Mouse (Mus musculus) hindbrain, embryonic 14.5 days (tissue): ENCODE data around the gene Il4i1. TPM values are rescaled to one million over a fixed set of nuclear protein-coding genes. Genes with fewer than 3 reads are reported as not detected.

Experiments used
- ATAC-seq: fragments of 200-750 bp; cut with Nextera tagmentation; 2 replicates; pipeline ENCODE4 v1.8.0; 2017; ENCODE audit warnings: moderate number of reproducible peaks, mild to moderate bottlenecking, moderate TSS enrichment, moderate library complexity; ENCODE audit not compliant: low FRiP score
- DNase-seq: peaks from one replicate; pipeline ENCODE4 v3.0.0-alpha.2; 2015; ENCODE audit warnings: low spot score
- H3K27ac ChIP-seq: fragments of 300-500 bp; sonication (generic); 2 replicates; pipeline ENCODE4 v1.5.1; 2014; ENCODE audit warnings: mild to moderate bottlenecking, moderate library complexity
- H3K27me3 ChIP-seq: fragments of 300-500 bp; sonication (generic); 2 replicates; pipeline ENCODE4 v1.6.1; 2014; ENCODE audit warnings: mild to moderate bottlenecking, low read length, mixed read lengths; ENCODE audit not compliant: control insufficient read depth, insufficient read depth
- H3K36me3 ChIP-seq: fragments of 300-500 bp; sonication (generic); replicated peaks from 2 replicates; pipeline ENCODE4 v1.6.1; 2014; ENCODE audit not compliant: control insufficient read depth, insufficient read depth
- H3K4me1 ChIP-seq: fragments of 300-500 bp; sonication (generic); replicated peaks from 2 replicates; pipeline ENCODE4 v1.6.1; 2014; ENCODE audit warnings: antibody characterized with exemption, low read length, mixed read lengths; ENCODE audit not compliant: control insufficient read depth, insufficient read depth
- H3K4me2 ChIP-seq: fragments of 300-500 bp; sonication (generic); replicated peaks from 2 replicates; pipeline ENCODE4 v1.6.1; 2014; ENCODE audit warnings: mild to moderate bottlenecking, moderate library complexity
- H3K4me3 ChIP-seq: fragments of 300-500 bp; sonication (generic); replicated peaks from 2 replicates; pipeline ENCODE4 v1.5.1; 2014; ENCODE audit warnings: mild to moderate bottlenecking, low read length
- H3K9ac ChIP-seq: fragments of 300-500 bp; sonication (generic); 2 replicates; pipeline ENCODE4 v1.6.1; 2014
- H3K9me3 ChIP-seq: fragments of 300-500 bp; sonication (generic); 2 replicates; pipeline ENCODE4 v1.6.1; 2016; ENCODE audit warnings: low read length; ENCODE audit not compliant: control insufficient read depth
- WGBS: fragments of 180-500 bp; shearing (Covaris S2); extraction: QIAGEN DNeasy Blood & Tissue Kit; methylation state at CpG from one replicate; pipeline ENCODE4 v1.1.7; 2014; 5-methylcytosine and 5-hydroxymethylcytosine counted together
- polyA plus RNA-seq: library from polyadenylated mRNA; unstranded; fragments of >200 nt; fragmentation: Nextera tagmentation; extraction: Ambion mirVana; gene quantifications from 2 replicates; pipeline ENCODE4 v1.2.1, GENCODE M21; 2014

Il4i1 gene
- polyA plus RNA-seq, 1 experiment from 2014 or later, result 1.3 TPM

DNA sequence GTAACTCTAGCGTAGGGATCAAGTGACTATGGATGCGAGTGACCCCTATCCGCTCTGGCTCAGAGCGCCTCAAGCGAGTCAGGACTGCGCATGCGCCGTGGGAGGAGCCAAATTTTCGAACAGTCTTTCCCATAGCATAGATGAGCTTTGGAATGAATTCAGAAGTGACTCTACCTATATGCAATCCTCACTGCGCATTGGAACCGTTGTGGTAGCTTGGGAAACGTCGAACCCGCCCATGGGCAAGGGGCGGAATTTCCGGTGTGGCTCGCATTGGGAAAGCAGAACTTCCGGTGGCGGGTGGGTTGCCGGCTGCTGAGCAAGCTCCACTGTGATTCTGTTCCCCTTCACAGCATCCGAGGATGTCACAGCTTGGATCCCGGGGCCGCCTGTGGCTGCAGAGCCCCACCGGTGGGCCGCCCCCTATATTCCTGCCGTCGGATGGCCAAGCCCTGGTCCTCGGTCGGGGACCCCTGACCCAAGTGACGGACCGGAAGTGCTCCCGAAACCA is 40.9 kb downstream of the Il4i1 start, which contains the start of gene Pnkp:
Gene Pnkp (plus strand): TSS at position 98 of the 511 bp plus-strand sequence.
- WGBS, result 1% methylated on average over 32 of the region's 32 CpGs
- H3K4me1 ChIP-seq, result peaks cover 34% of the 10 kb centered on the region
- peak within 1 kb of the TSS; percentile 90 for H3K27ac ChIP-seq
- H3K4me2 ChIP-seq, result peak within 1 kb of the TSS; percentile 95
- H3K4me3 ChIP-seq, result peak within 1 kb of the TSS; percentile 70
- peak within 1 kb of the TSS; percentile 82 for H3K9ac ChIP-seq
- H3K36me3 ChIP-seq, result peaks cover 22% of the 10 kb centered on the region
- peak; percentile 90 for DNase-seq
- no peaks in the 10 kb centered on the region for H3K9me3 ChIP-seq
- peak; percentile 44 for ATAC-seq
- no peaks in the 10 kb centered on the region for H3K27me3 ChIP-seq

DNA sequence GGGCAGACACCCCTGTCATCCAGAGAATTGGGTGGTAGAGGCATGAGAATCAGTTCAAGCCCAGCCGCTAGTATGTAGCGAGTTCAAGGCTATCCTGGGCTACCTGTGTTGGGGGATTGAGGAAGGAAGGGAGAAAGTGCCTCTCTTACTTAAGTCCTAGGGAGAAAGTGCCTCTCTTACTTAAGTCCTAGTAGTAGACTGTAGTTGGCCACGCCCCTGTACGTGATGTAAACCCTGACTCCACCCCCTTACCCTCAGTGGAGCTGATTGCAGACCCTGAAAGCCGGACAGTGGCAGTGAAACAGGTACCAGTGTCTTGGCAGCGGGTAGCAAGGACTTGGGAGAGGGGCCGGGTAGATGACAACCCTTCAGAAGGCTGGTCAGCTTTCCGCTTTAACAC is 41.7 kb downstream of the Il4i1 start:
- 30% methylated on average over 8 of the region's 8 CpGs for WGBS
- DNase-seq, result no peak
- H3K4me1 ChIP-seq, result peaks cover 34% of the 10 kb centered on the region

DNA sequence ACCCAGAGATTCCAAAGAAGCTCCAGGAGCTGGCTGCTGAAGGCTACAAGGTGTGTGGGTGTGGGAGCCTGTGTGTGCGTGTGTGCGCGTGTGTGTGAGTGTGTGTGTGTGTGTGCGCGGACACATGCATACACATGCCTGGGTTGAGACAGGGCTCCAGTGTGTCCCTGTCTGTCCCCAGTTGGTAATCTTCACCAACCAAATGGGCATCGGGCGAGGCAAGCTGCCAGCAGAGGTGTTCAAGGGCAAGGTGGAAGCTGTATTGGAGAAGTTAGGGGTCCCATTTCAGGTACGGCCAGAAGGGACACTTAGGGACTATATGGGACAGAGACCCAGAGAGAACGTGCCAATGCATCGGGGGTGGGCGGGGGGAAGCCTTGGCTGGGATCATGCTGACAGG is 43.7 kb downstream of the Il4i1 start:
- H3K4me3 ChIP-seq, result no peak overlapping the region
- no peak overlapping the region for H3K9ac ChIP-seq
- no peak overlapping the region for H3K27ac ChIP-seq
- H3K36me3 ChIP-seq, result peaks cover 40% of the 10 kb centered on the region
- no peaks in the 10 kb centered on the region for H3K9me3 ChIP-seq
- no peak overlapping the region for H3K4me2 ChIP-seq
- DNase-seq, result no peak
- 93% methylated on average over 11 of the region's 11 CpGs for whole genome bisulfite sequencing
- peaks cover 21% of the 10 kb centered on the region for H3K4me1 ChIP-seq
- ATAC-seq, result no peak
- no peaks in the 10 kb centered on the region for H3K27me3 ChIP-seq

More for the DNA sequence above, 41.7 kb downstream of the Il4i1 start:
- Histone ChIP-seq H3K27ac (peak overlapping the region; percentile 90; the same call in 1 of the 2 replicates), H3K27me3 (no peaks in the 10 kb centered on the region), H3K36me3 (peaks cover 26% of the 10 kb centered on the region), H3K4me3 (peak overlapping the region; percentile 70), H3K9ac (peak overlapping the region; percentile 82), H3K4me2 (peak overlapping the region; percentile 95), H3K9me3 (no peaks in the 10 kb centered on the region)
- no peak for ATAC-seq

DNA sequence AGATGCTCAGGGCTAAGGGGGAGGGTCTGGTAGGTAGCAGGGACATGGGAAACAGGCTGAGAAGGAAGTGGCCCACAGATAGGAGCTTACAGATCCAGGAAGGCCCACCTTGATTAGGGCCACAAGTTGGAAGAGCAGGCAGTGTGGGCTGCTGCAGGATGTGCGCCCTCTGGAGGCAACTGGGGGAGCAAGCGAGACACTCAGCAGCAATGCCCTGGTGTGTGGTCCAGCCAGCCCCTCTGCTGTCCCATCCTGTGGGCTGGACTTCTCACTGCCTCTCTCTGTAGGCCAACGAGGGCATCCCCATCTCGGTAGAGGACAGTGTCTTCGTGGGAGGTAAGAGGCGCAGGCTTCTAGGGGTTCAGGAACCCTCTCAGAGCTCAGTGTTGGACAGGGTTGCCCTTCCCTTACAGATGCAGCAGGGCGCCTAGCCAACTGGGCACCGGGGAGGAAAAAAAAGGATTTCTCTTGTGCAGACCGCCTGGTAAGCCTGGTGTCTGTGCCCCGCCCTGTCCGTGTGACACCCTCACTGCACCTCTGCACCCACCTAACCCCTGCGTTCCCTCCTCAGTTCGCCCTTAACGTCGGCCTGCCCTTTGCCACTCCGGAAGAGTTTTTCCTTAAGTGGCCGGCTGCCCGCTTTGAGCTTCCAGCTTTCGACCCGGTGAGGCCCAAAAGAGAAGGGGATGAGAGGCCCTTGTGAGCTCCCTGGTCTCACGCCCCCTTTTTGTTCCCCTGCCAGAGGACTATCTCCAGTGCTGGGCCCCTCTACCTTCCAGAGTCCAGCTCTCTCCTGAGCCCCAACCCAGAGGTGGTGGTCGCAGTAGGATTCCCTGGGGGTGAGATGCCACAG is 44.6 kb downstream of the Il4i1 start:
- no peak overlapping the region for H3K4me3 ChIP-seq
- DNase-seq (peak; percentile 76), ATAC-seq (0 out of 2 replicates have a peak, but pooled peaks have one; percentile 31)
- 58% methylated on average over 22 of the region's 22 CpGs for WGBS
- H3K9me3 ChIP-seq, result no peaks in the 10 kb centered on the region
- H3K4me1 ChIP-seq, result peaks cover 22% of the 10 kb centered on the region
- no peak overlapping the region; the same call in 1 of the 2 replicates for H3K9ac ChIP-seq
- H3K27me3 ChIP-seq, result no peaks in the 10 kb centered on the region
- peaks cover 49% of the 10 kb centered on the region for H3K36me3 ChIP-seq
- 0 out of 2 replicates have a peak overlapping the region, but pooled peaks have one; percentile 4 for H3K27ac ChIP-seq
- 0 out of 2 replicates have a peak overlapping the region, but pooled peaks have one; percentile 15 for H3K4me2 ChIP-seq

DNA sequence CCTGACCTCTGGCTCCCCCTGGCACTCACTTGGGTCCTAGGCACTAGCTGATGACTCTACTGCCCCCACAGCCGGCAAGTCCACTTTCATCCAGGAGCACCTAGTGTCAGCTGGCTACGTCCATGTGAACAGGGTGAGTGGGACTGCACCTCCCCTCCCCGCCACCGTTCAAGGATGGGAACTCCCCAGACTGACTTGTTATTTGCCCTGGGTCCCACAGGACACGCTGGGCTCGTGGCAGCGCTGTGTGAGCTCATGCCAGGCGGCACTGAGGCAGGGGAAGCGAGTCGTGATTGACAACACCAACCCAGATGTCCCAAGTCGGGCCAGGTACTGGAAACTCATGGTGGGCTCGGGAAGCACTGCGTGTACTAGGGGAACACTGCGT is 45.2 kb downstream of the Il4i1 start:
- H3K4me2 ChIP-seq, result no peak overlapping the region
- H3K27ac ChIP-seq, result no peak overlapping the region
- H3K27me3 ChIP-seq, result no peaks in the 10 kb centered on the region
- ATAC-seq (no peak), DNase-seq (no peak)
- H3K9ac ChIP-seq, result no peak overlapping the region
- H3K36me3 ChIP-seq, result peaks cover 55% of the 10 kb centered on the region
- H3K9me3 ChIP-seq, result no peaks in the 10 kb centered on the region
- H3K4me3 ChIP-seq, result no peak overlapping the region
- 74% methylated on average over 14 of the region's 14 CpGs for WGBS
- peaks cover 27% of the 10 kb centered on the region for H3K4me1 ChIP-seq

DNA sequence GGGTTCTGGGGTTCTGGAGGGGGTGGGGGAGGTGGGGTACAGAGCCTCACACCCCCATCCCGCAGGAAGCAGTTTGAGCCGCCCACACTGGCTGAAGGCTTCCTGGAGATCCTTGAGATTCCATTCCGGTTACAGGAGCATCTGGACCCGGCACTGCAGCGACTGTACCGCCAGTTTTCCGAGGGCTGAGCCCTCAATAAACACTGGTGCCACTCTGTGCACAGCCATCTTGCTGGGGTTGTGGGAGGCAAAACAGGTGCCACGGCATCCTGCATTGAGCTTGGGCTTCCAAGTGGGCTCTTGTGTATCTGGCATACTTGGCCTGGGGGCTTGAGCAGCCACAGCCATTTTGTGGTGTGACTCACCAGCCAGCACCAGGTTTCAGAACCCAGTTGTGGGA is 46.2 kb downstream of the Il4i1 start:
- DNase-seq, result no peak
- no peak overlapping the region for H3K9ac ChIP-seq
- ATAC-seq, result no peak
- no peak overlapping the region for H3K4me3 ChIP-seq
- no peak overlapping the region for H3K27ac ChIP-seq
- H3K27me3 ChIP-seq, result no peaks in the 10 kb centered on the region
- peaks cover 33% of the 10 kb centered on the region for H3K4me1 ChIP-seq
- no peaks in the 10 kb centered on the region for H3K9me3 ChIP-seq
- WGBS, result 89% methylated on average over 8 of the region's 8 CpGs
- peaks cover 61% of the 10 kb centered on the region for H3K36me3 ChIP-seq
- no peak overlapping the region for H3K4me2 ChIP-seq

DNA sequence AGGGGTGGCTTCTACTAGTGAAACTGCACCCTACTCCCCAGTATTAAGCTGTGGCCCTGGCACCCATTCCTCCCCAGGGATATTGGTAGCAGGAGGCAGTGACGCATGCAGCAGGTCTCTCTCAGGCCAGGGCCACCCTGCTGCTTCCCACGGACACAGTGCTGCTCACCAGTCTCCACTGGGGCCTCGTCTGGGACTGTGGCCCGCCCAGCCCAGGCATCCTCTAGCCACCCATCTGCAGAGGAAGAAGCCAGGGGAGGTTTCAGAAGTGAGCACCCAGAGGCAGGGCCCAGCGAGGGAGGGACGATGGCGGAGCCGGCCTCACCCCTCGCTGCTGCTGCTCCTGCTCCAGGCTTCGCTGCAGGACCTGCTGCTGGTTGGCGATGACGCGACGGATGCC is 47.0 kb downstream of the Il4i1 start:
- Histone ChIP-seq H3K4me3 (no peak overlapping the region), H3K36me3 (peaks cover 61% of the 10 kb centered on the region), H3K9me3 (no peaks in the 10 kb centered on the region), H3K27ac (no peak overlapping the region), H3K4me1 (peaks cover 33% of the 10 kb centered on the region), H3K9ac (no peak overlapping the region), H3K4me2 (no peak overlapping the region), H3K27me3 (no peaks in the 10 kb centered on the region)
- DNase-seq (no peak), ATAC-seq (no peak)
- 88% methylated on average over 14 of the region's 14 CpGs for WGBS

DNA sequence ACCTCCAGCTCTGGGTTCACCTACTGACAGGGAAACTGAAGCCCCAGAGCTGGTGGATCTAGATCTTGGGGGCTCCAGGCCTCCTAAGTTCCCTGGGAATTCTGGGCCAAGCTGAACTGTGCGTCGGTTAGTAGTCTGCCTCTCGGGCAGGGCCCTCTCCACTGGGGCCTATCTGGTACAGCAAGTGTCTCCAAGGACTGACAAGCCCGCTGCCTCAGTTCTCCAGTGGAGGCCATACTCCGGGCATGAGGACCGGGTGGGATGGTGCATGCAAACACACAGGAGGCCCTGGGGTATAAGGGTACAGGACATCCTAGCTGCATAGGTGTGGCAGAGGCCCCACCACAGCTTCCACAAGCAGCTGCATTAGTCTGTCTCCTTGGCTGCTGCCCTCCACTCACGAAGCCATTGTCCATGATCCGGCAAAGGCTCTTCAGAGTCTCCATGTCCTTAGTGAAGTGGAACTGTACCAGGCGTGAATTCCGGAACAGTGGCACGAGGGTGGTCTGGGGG is 47.9 kb downstream of the Il4i1 start:
- Histone ChIP-seq H3K9me3 (no peaks in the 10 kb centered on the region), H3K4me2 (no peak overlapping the region), H3K27ac (no peak overlapping the region), H3K27me3 (no peaks in the 10 kb centered on the region), H3K4me1 (peaks cover 30% of the 10 kb centered on the region), H3K36me3 (peaks cover 61% of the 10 kb centered on the region), H3K9ac (no peak overlapping the region), H3K4me3 (no peak overlapping the region)
- DNase-seq (no peak), ATAC-seq (no peak)
- WGBS, result 85% methylated on average over 11 of the region's 11 CpGs
